Mouse (Mus musculus): Measurements from ENCODE around the gene Gm10338. TPM values are rescaled to one million over a fixed set of nuclear protein-coding genes. Genes with fewer than 3 reads are reported as not detected.
"Not testable (repeated sequence)": the region's sequence is repeated elsewhere in the genome, so short reads cannot be mapped to it uniquely, and the experiment has no call there.

Gene Gm10338
- total RNA-seq (2021) = not detected
- long read RNA-seq, experiment 1 = 0 reads
- long read RNA-seq, experiment 2 = 0 reads

GRCm38 (mm10) chr14:7595492-7595891 lies at the start of gene Gm10338:
Gene Gm10338, minus strand, starts transcription at chr14:7595592.
- not testable (repeated sequence) for DNase-seq (ENCODE audit: low spot score in 2 of 2)

DNA sequence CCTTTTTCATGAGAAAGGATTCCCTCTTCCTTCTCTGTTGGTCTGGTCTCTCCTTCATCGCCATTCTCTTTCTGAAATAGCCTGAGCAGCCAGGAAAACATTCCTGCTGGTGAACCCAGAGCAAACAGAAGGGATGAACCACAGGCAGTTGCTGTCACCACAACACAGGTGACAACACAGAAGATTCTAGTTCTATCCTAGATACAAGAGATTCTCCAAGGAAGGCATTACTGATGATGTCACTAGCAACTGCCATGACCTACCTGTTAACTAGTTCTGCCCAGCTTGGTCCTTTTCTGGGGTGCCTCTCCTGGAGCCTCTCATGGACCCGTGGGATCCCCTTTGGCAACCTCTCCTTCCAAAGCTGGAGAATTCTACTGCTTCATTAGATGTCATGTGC lies 48.5 kb upstream of the Gm10338 start, which contains the start of gene Gm10128:
Gene Gm10128 (minus strand): TSS at position 101 of the 400 bp plus-strand sequence.
- not testable (repeated sequence) for DNase-seq (ENCODE audit: low spot score in 2 of 2)

DNA sequence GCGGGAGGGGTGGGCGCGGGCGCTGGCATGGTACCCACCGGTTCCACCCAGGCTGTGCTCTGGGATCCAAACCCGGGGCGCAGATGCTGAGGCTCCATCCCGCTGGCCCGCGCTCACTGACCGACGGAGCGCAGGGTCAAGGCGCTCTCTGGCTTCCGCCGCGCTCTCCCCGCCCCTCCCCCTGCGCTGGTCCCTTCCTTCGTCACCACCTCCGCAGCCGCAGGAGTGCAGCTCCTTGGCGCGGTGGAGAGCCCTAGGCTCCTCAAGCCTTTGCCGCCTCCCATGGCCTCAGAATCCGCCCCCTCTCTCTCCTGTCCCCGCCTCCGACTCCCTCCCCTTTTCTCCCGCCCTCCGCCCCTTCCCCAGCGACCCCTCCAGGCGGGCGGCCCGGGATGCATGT lies 27.0 kb downstream of the Gm10338 start, which contains the start of gene Gm3558:
Gene Gm3558 (minus strand): TSS at position 185 of the 400 bp plus-strand sequence.
- DNase-seq (ENCODE audit: low spot score in 2 of 2) = not testable (repeated sequence)

DNA sequence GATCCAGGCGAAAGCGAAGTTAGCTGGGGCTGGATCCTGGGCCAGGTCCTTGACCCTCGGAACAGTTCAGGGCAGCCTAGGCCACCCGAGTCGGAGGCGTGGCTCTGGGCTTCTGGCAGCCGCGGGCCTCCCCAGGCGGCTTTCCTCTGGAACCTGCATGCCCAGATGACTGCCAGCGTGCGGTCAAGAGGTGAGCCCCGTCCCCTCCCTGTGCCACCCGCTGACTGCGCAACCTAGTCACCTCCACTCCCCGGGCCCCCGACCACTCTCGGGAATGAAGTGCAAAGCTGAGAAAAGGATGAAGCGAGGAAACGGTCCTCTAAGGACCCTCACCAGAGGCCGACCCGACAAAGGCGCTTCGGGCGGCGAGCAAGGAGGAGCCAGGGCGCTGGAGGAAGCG lies 27.5 kb downstream of the Gm10338 start:
- not testable (repeated sequence) for DNase-seq (ENCODE audit: low spot score in 2 of 2)

DNA sequence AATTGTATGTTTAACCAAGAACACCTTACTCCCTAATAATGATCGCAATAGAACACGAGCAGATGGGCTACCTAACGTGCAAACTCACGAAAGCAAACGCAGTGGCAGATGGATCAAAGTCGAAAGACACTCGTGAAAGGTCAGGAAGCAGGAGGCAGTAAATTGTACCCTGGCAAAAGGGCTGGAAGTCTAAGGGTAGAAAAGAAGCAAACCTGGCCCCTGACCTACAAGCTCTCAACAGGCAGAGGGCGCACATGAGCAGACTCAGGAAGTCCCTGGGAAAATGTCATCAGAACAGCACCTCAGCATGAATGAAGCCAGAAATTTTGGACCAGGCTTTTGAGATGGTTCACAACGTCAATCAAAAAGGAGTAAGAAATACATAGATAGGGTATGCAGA lies 28.1 kb downstream of the Gm10338 start:
- DNase-seq (ENCODE audit: low spot score in 2 of 2) = peak in 1 of 2 experiments; percentile 2

Other genes with a start within 250 kb of the Gm10338 start
- gene Gm8374, start 230.5 kb downstream of the Gm10338 start, total RNA-seq (2021) = not detected
- gene Gm3755, start 144.7 kb downstream of the Gm10338 start, total RNA-seq (2021) = not detected
- under 1 TPM in 1 of 2 experiments, not detected in 1; 0.95 TPM for gene Gm3752, start 111.8 kb downstream of the Gm10338 start, total RNA-seq (2021)
- gene Gm3558, start 27.0 kb downstream of the Gm10338 start, total RNA-seq (2021) = 1 to 10 TPM; 3.2 to 4.7 TPM
- gene Gm10128, start 48.4 kb upstream of the Gm10338 start, total RNA-seq (2021) = not detected
- not detected for gene Gm26661, start 196.0 kb upstream of the Gm10338 start, total RNA-seq (2021)
- gene Flnb, start 222.4 kb upstream of the Gm10338 start, total RNA-seq (2021) = 10 to 100 TPM; 47.4 to 50.6 TPM

Data from left cerebral cortex, adult 18-20 months (tissue).